Mouse (Mus musculus) midbrain, embryonic 11.5 days (tissue): ENCODE data around the gene Zfhx3. TPM values are rescaled to one million over a fixed set of nuclear protein-coding genes. Genes with fewer than 3 reads are reported as not detected.
A peak's percentile ranks its signal among the peaks of the same experiment; 100 is the strongest.

Experiments
- ATAC-seq: fragments of 200-750 bp; cut with Nextera tagmentation; 2 replicates; pipeline ENCODE4 v1.8.0; 2017; ENCODE audit warnings: moderate TSS enrichment, moderate library complexity; ENCODE audit not compliant: low FRiP score
- DNase-seq: peaks from one replicate; pipeline ENCODE4 v3.0.0; 2015; ENCODE audit warnings: low spot score; ENCODE audit errors: missing footprints
- H3K27ac ChIP-seq: fragments of 300-500 bp; sonication (generic); 2 replicates; pipeline ENCODE4 v1.5.1; 2014; ENCODE audit warnings: low read depth, low read length
- H3K27me3 ChIP-seq: fragments of 300-500 bp; sonication (generic); 2 replicates; pipeline ENCODE4 v1.6.1; 2014; ENCODE audit warnings: mild to moderate bottlenecking, low read length, moderate library complexity, mixed read lengths; ENCODE audit not compliant: control insufficient read depth, insufficient read depth
- H3K36me3 ChIP-seq: fragments of 300-500 bp; sonication (generic); 2 replicates; pipeline ENCODE4 v1.6.1; 2014; ENCODE audit warnings: mild to moderate bottlenecking, low read length, moderate library complexity, mixed read lengths; ENCODE audit not compliant: control insufficient read depth, insufficient read depth
- H3K4me1 ChIP-seq: fragments of 300-500 bp; sonication (generic); 2 replicates; pipeline ENCODE4 v1.6.1; 2014; ENCODE audit warnings: low read length; ENCODE audit not compliant: control insufficient read depth, insufficient read depth
- H3K4me2 ChIP-seq: fragments of 300-500 bp; sonication (generic); 2 replicates; pipeline ENCODE4 v1.6.1; 2014; ENCODE audit warnings: mild to moderate bottlenecking, moderate library complexity
- H3K4me3 ChIP-seq: fragments of 300-500 bp; sonication (generic); 2 replicates; pipeline ENCODE4 v1.5.1; 2014; ENCODE audit warnings: low read depth, low read length
- H3K9ac ChIP-seq: fragments of 300-500 bp; sonication (generic); 2 replicates; pipeline ENCODE4 v1.6.1; 2014; ENCODE audit warnings: low read length
- H3K9me3 ChIP-seq: fragments of 300-500 bp; sonication (generic); 2 replicates; pipeline ENCODE4 v1.6.1; 2016; ENCODE audit warnings: low read length; ENCODE audit not compliant: control insufficient read depth
- WGBS: fragments of 180-500 bp; shearing (Covaris S2); extraction: QIAGEN DNeasy Blood & Tissue Kit; methylation state at CpG from one replicate; pipeline ENCODE4 v1.1.7; 2014; 5-methylcytosine and 5-hydroxymethylcytosine counted together
- microRNA-seq: library from miRNA; unstranded; fragments of <30 nt; microRNA quantifications from one replicate; pipeline ENCODE4, GENCODE M21; 2017
- polyA plus RNA-seq: library from polyadenylated mRNA; unstranded; fragments of >200 nt; fragmentation: Nextera tagmentation; extraction: Ambion mirVana; gene quantifications from 2 replicates; pipeline ENCODE4 v1.2.1, GENCODE M21; 2014

The Zfhx3 gene
- polyA plus RNA-seq, 1 experiment from 2014 or later: 23.4 TPM

DNA sequence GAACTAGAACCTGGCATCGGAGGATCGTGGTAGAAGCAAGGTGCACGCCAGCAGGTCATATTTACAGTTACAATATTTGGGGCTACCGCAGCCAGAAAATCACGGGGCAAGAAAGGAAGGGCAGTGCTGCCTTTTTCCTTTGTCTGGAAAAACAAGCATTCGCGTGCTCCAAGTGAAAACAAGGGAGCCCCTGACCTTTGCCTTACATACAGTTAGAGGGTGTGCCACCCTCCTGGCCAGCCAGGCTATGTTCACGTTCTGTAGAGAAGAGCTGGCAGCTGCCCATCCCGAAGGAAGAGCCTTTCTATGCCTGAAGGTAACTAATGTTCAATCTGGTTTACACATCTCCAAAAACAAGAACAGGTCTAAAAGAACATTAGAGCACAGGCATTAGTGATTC, 1064.5 kb downstream of the Zfhx3 start:
- Histone ChIP-seq H3K4me3 (no peak overlapping the region), H3K36me3 (no peaks in the 10 kb centered on the region), H3K27ac (no peak overlapping the region), H3K4me1 (no peaks in the 10 kb centered on the region), H3K27me3 (no peaks in the 10 kb centered on the region), H3K4me2 (no peak overlapping the region), H3K9me3 (no peaks in the 10 kb centered on the region), H3K9ac (no peak overlapping the region)
- 84% methylated on average over 9 of the region's 9 CpGs for WGBS
- DNase-seq (no peak), ATAC-seq (no peak)

Small RNAs within 50 kb of the gene (microRNA-seq; reads per million reads assigned to microRNA genes)
- gene Mir3108: 1.9 reads per million, percentile 3 among the genes with 10 or more reads in this experiment
